Mouse (Mus musculus): ENCODE measurements around the gene Frmd4b. TPM values are rescaled to one million over a fixed set of nuclear protein-coding genes. Genes with fewer than 3 reads are reported as not detected.

The Frmd4b gene
- polyA plus RNA-seq, 1 experiment from 2014 or later, result 13.5 TPM

DNA sequence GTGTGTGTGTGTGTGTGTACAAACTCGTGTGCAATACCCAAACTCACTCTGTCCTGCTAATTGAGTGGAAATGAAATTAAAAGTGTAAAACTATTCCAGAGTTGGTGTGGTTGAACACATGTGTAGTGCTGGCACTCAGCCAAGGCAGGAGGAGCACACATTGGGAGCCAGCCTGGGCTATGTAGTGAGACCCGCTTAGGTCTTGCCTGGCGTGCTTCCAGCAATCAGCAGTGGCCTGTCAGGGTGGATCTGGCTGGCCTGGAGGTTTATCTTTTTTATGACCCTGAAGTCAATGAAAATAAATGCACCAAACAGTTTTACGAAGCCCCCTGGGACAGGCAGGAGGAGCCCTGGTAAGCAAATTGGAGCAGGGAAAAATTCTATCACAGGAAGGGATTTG lies 173.8 kb downstream of the Frmd4b start:
- WGBS, result 56% methylated on average over 4 of the region's 4 CpGs
- Histone ChIP-seq H3K4me2 (ENCODE audit: low read depth, low read length) (no peak overlapping the region), H3K9ac (ENCODE audit: low read length) (no peak overlapping the region), H3K9me3 (replicated peaks; ENCODE audit: control insufficient read depth, low read length) (no peaks in the 10 kb centered on the region), H3K27me3 (ENCODE audit: control insufficient read depth, insufficient read depth, low read length) (no peaks in the 10 kb centered on the region), H3K4me1 (ENCODE audit: control insufficient read depth, insufficient read depth, low read length) (0 out of 2 replicates have a peak, but pooled peaks cover 2% of the 10 kb centered on the region), H3K36me3 (ENCODE audit: control insufficient read depth, insufficient read depth) (no peaks in the 10 kb centered on the region), H3K4me3 (ENCODE audit: low read length) (no peak overlapping the region), H3K27ac (ENCODE audit: low read length) (no peak overlapping the region)
- ATAC-seq (replicated peaks; ENCODE audit: extremely low read depth, insufficient read depth, low FRiP score), result no peak

DNA sequence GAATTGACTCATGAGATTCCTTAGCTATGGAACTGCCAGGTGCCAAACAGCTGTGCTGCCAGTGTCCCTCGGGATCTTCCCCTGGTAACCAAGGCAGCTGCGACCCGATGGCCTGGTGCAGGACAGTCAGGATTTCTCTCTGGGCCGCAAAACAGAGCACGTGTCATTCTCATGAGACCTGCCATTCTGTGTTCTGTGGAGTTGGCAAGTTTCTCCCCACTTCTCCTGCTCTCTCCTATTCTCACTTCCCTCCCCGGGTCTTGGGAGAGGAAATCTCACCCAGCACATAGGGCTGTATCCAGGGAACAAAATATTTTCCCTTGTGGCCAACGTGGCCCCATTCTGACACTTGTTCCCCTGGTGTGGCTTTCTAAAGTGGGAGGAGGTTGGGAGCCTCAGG lies 176.0 kb downstream of the Frmd4b start:
- Histone ChIP-seq H3K4me2 (ENCODE audit: low read depth, low read length) (no peak overlapping the region), H3K36me3 (ENCODE audit: control insufficient read depth, insufficient read depth) (no peaks in the 10 kb centered on the region), H3K9ac (ENCODE audit: low read length) (no peak overlapping the region), H3K9me3 (replicated peaks; ENCODE audit: control insufficient read depth, low read length) (no peaks in the 10 kb centered on the region), H3K27ac (ENCODE audit: low read length) (no peak overlapping the region), H3K27me3 (ENCODE audit: control insufficient read depth, insufficient read depth, low read length) (no peaks in the 10 kb centered on the region), H3K4me3 (ENCODE audit: low read length) (no peak overlapping the region), H3K4me1 (ENCODE audit: control insufficient read depth, insufficient read depth, low read length) (0 out of 2 replicates have a peak, but pooled peaks cover 2% of the 10 kb centered on the region)
- 63% methylated on average over 7 of the region's 7 CpGs for WGBS
- ATAC-seq (replicated peaks; ENCODE audit: extremely low read depth, insufficient read depth, low FRiP score), result no peak

DNA sequence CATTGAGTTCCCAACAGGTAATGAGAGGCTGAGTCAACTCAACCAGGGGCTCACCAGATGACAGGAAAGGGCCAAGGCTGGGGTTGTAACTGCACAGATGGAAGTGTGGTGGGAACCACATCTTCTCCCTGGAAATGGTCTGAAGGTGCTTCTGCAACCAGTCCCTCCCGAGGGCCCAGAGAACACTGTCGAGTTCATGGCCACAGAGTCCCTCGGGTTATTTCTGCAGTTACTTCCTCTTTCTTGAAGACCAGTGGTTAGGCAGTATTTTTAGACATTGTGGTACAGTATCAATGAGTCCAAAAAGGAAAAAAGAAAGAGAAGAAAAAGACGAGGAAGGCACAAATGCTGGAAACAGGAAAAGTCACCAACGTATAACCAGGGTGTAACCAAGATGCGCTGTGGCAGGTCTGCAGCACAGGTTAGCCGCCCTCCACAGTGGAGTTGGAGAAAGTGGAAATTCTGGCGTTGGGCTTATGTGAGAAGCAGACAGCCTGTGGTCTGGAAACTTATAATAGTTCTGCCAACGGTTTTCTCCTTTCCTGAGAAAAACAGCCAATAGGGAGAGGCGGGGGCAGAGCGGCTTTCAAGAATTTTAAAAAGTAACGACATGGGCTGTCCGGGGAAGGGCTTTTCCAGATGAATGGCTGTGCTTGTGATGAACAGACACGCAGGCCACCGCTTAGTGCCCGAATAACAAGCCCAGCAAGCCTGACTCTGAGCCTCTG lies 178.3 kb downstream of the Frmd4b start:
- H3K36me3 ChIP-seq (ENCODE audit: control insufficient read depth, insufficient read depth), result no peaks in the 10 kb centered on the region
- 0 out of 2 replicates have a peak, but pooled peaks cover under 1% of the 10 kb centered on the region for H3K27me3 ChIP-seq (ENCODE audit: control insufficient read depth, insufficient read depth, low read length)
- 66% methylated on average over 16 of the region's 16 CpGs for WGBS
- no peak overlapping the region for H3K9ac ChIP-seq (ENCODE audit: low read length)
- no peaks in the 10 kb centered on the region for H3K4me1 ChIP-seq (ENCODE audit: control insufficient read depth, insufficient read depth, low read length)
- H3K4me2 ChIP-seq (ENCODE audit: low read depth, low read length), result no peak overlapping the region
- H3K4me3 ChIP-seq (ENCODE audit: low read length), result no peak overlapping the region
- no peak for ATAC-seq (replicated peaks; ENCODE audit: extremely low read depth, insufficient read depth, low FRiP score)
- no peaks in the 10 kb centered on the region for H3K9me3 ChIP-seq (replicated peaks; ENCODE audit: control insufficient read depth, low read length)
- H3K27ac ChIP-seq (ENCODE audit: low read length), result no peak overlapping the region

DNA sequence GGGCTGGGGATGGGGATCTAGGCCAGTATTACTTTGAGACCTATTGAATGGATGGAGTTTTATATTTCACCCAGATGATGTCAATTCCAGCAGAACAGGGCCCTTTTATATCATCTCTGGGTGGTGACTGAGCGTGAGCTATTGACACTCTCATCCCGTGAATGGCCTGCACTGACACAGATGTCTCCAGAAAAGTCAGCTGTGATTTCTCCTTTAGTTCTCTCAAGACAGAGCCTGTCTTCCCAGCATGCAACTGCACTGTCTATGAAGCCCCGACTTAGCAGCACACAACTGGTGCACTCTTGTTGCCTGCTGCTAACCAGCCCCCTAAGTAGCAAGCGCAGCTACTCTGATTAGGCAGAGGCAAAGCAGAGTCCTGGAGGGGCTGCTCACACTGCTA lies 182.6 kb downstream of the Frmd4b start:
- no peak for ATAC-seq (replicated peaks; ENCODE audit: extremely low read depth, insufficient read depth, low FRiP score)
- WGBS, result 73% methylated on average over 4 of the region's 4 CpGs

DNA sequence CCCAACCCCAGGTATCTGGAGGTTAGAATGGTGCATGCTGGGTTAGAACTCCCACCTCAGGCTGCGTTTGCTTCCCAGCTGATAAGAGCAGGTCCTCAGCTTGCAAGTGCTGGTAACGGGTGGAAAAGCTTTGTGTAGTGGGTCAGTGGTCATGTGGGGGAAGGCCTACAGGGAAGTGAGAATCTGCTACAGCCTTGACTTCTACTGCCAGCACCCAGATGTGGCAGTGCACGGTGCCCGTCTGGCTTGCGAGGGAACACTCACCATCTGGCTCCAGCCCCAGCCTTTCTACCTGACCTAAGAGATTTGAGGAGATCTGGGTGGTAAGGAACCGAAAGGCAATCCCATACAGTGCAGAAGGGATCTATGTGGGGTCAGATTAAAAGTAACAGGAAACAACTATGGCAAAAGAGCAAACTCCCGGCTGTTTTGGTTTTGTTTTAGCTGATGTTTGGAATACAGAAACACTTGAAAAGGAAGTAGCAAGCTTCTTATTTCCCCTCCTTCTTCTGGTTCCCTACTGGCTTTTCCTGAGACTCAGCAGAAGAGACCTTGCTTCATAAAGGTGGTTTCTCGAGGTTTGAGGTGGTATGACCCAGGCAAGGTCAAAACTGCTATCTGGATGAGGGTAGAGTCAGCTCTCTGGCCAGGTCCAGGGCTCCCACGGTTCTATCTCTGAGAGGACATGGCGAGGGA lies 185.9 kb downstream of the Frmd4b start:
- Histone ChIP-seq H3K27me3 (ENCODE audit: control insufficient read depth, insufficient read depth, low read length) (0 out of 2 replicates have a peak, but pooled peaks cover 2% of the 10 kb centered on the region), H3K4me1 (ENCODE audit: control insufficient read depth, insufficient read depth, low read length) (peaks cover 7% of the 10 kb centered on the region), H3K4me3 (ENCODE audit: low read length) (no peak overlapping the region), H3K9ac (ENCODE audit: low read length) (no peak overlapping the region), H3K4me2 (ENCODE audit: low read depth, low read length) (no peak overlapping the region), H3K27ac (ENCODE audit: low read length) (no peak overlapping the region), H3K9me3 (replicated peaks; ENCODE audit: control insufficient read depth, low read length) (no peaks in the 10 kb centered on the region), H3K36me3 (ENCODE audit: control insufficient read depth, insufficient read depth) (no peaks in the 10 kb centered on the region)
- 68% methylated on average over 10 of the region's 10 CpGs for WGBS
- no peak for ATAC-seq (replicated peaks; ENCODE audit: extremely low read depth, insufficient read depth, low FRiP score)

More for the DNA sequence above, 182.6 kb downstream of the Frmd4b start:
- Histone ChIP-seq H3K4me1 (ENCODE audit: control insufficient read depth, insufficient read depth, low read length) (peaks cover 7% of the 10 kb centered on the region), H3K9me3 (replicated peaks; ENCODE audit: control insufficient read depth, low read length) (no peaks in the 10 kb centered on the region), H3K36me3 (ENCODE audit: control insufficient read depth, insufficient read depth) (no peaks in the 10 kb centered on the region), H3K4me2 (ENCODE audit: low read depth, low read length) (no peak overlapping the region), H3K4me3 (ENCODE audit: low read length) (no peak overlapping the region), H3K27me3 (ENCODE audit: control insufficient read depth, insufficient read depth, low read length) (0 out of 2 replicates have a peak, but pooled peaks cover 2% of the 10 kb centered on the region), H3K9ac (ENCODE audit: low read length) (no peak overlapping the region), H3K27ac (ENCODE audit: low read length) (no peak overlapping the region)

DNA sequence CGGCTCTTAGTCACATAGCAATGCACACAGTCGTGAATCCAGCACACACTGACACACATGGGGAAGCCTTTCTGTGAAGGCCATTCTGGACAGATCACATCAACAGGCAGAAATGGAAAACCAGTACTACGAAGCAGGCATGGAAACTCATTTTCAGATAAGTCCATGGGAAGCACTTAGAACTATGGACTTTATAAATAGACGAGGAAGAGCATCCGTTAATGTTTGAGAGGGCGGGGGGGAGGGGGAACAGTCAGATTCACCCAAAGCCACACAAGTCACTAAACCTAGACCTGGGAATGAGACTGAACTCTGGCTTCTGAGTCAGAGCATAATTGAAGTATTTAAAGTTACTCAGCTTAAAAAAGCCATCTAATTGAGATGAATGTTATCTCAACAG lies 186.8 kb downstream of the Frmd4b start:
- no peaks in the 10 kb centered on the region for H3K9me3 ChIP-seq (replicated peaks; ENCODE audit: control insufficient read depth, low read length)
- peak overlapping the region; percentile 21; the same call in 1 of the 2 replicates for H3K27ac ChIP-seq (ENCODE audit: low read length)
- peaks cover 7% of the 10 kb centered on the region for H3K4me1 ChIP-seq (ENCODE audit: control insufficient read depth, insufficient read depth, low read length)
- WGBS, result 32% methylated on average over 6 of the region's 6 CpGs
- no peak for ATAC-seq (replicated peaks; ENCODE audit: extremely low read depth, insufficient read depth, low FRiP score)
- H3K27me3 ChIP-seq (ENCODE audit: control insufficient read depth, insufficient read depth, low read length), result 0 out of 2 replicates have a peak, but pooled peaks cover 2% of the 10 kb centered on the region
- no peak overlapping the region for H3K9ac ChIP-seq (ENCODE audit: low read length)
- H3K36me3 ChIP-seq (ENCODE audit: control insufficient read depth, insufficient read depth), result no peaks in the 10 kb centered on the region
- H3K4me2 ChIP-seq (ENCODE audit: low read depth, low read length), result no peak overlapping the region
- H3K4me3 ChIP-seq (ENCODE audit: low read length), result no peak overlapping the region

DNA sequence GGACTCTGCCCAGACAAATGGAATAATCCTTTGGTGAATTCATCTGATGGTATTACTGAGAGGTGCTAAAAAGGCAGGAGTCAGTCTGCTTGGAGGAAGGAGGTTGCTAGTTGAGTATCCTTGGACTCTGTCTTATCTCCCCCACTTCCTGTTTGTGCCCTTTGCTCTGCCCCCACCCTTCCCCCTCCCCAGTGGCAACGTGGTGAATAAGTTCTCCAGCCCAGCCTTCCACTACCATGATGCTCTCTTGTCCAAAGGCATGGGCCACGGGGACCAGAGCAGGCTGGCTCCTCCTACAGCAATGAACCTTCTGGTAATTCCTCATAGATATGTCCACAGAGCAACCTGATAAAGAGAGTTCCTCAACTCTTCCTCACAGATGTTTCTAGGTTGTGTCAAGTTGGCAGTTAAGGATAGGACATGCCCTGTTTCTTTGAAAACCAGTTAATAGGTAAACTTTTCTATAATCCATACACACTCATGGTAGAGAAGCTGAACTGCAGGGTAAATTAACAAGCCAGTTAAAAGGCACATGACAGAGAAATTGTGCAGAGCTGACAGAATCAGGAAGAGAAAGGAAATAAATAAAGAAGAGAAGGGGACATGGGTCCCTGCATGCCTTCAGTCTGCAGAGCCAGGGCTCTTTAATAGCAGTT lies 187.5 kb downstream of the Frmd4b start:
- no peak for ATAC-seq (replicated peaks; ENCODE audit: extremely low read depth, insufficient read depth, low FRiP score)
- WGBS, result 24% methylated on average over 2 of the region's 2 CpGs
- H3K9ac ChIP-seq (ENCODE audit: low read length), result no peak overlapping the region

DNA sequence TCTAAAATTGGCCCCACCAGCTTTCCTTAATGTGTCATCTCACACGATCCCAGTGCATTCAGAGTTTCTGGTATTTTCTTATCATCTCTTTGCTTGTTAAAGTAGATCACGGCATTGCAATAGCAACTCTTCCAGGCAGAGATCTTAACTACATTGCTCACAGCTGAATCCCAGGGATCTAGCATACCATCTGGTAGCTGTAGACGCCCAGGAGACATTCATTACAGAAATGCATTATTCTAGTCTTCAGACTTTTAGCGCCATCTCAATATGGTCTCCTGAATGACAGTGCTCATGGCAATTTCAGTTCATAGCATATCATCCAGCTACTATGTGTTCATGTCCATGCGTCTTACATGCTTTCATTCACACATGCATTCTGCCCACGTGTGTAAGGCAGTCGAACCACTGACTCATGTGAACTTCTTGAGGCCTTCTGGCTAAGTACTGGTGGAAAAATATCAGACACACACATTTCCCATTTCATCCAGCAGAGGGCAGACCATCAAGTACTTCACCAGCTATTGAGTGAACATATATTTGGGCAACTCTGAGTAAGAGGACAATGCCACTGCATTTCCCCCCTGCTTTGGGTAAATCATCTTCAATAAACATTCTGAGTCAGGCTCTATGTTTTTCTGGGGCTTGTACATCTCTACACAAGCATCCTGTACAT lies 197.4 kb downstream of the Frmd4b start:
- H3K9me3 ChIP-seq (replicated peaks; ENCODE audit: control insufficient read depth, low read length), result no peaks in the 10 kb centered on the region
- H3K4me3 ChIP-seq (ENCODE audit: low read length), result no peak overlapping the region
- no peak overlapping the region for H3K27ac ChIP-seq (ENCODE audit: low read length)
- no peaks in the 10 kb centered on the region for H3K4me1 ChIP-seq (ENCODE audit: control insufficient read depth, insufficient read depth, low read length)
- 51% methylated on average over 7 of the region's 7 CpGs for WGBS
- peak; percentile 41; the same call in 1 of the 2 replicates for ATAC-seq (replicated peaks; ENCODE audit: extremely low read depth, insufficient read depth, low FRiP score)
- no peak overlapping the region for H3K9ac ChIP-seq (ENCODE audit: low read length)
- H3K4me2 ChIP-seq (ENCODE audit: low read depth, low read length), result no peak overlapping the region
- H3K27me3 ChIP-seq (ENCODE audit: control insufficient read depth, insufficient read depth, low read length), result no peaks in the 10 kb centered on the region; the same call in 1 of the 2 replicates
- no peaks in the 10 kb centered on the region for H3K36me3 ChIP-seq (ENCODE audit: control insufficient read depth, insufficient read depth)

More for the DNA sequence above, 187.5 kb downstream of the Frmd4b start:
- Histone ChIP-seq H3K36me3 (ENCODE audit: control insufficient read depth, insufficient read depth) (no peaks in the 10 kb centered on the region), H3K4me2 (ENCODE audit: low read depth, low read length) (no peak overlapping the region), H3K9me3 (replicated peaks; ENCODE audit: control insufficient read depth, low read length) (no peaks in the 10 kb centered on the region), H3K4me3 (ENCODE audit: low read length) (no peak overlapping the region), H3K27ac (ENCODE audit: low read length) (no peak overlapping the region; the same call in 1 of the 2 replicates), H3K27me3 (ENCODE audit: control insufficient read depth, insufficient read depth, low read length) (0 out of 2 replicates have a peak, but pooled peaks cover 2% of the 10 kb centered on the region), H3K4me1 (ENCODE audit: control insufficient read depth, insufficient read depth, low read length) (peaks cover 7% of the 10 kb centered on the region)
